Mouse (Mus musculus) cerebellum, adult 9-10 months (tissue): ENCODE results near the gene Bicd2.

Source experiments
- DNase-seq: peaks from one replicate; pipeline ENCODE4 v3.0.0; 2022

The Bicd2 gene

GRCm38 (mm10) chr13:49326246-49327206 lies 14.9 kb upstream of the Bicd2 start:
- DNase-seq, result peak; percentile 74

DNA sequence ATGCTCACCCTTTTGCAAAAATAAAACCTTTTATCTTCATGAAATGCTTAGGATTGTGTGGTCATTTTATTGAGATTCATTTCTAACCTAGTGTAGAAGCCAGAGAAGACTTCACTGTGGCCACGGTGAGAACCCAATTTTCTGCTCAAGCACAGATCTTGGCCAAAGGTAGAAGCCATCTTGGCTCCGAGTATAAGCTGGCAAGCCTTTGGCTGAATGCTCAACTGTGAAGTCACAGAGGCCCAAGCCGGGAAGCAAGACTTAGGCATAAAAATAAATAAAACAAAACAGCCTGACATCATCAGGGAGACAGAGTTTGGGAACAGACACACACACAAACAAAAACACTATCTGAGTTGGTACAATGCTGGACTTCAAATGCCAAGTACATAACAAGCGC lies 13.3 kb upstream of the Bicd2 start:
- no peak for DNase-seq

DNA sequence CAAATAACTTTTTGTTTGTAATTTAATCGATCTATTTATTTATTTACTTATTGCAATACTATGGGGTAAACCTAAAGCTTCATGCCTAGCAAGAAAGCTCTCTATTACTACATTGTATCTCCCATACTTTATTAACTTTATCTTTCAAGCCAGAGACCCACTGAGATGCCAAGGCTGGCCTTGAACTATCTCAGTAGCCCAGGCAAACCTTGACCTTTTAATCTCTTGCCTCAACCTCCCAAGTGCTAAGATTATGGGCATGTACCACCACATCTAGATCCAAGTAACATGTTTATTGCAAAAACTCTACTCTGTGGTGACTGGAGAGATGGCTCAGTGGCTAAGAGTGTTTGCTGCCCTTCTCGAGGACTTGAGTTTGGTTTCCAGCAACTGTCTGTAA lies 8.1 kb upstream of the Bicd2 start:
- no peak for DNase-seq

- no peak for DNase-seq
Measured at GRCm38 (mm10) chr13:49335077-49335982, 6.1 kb upstream of the Bicd2 start.

- DNase-seq, result peak; percentile 44
Measured at GRCm38 (mm10) chr13:49338893-49339546, 2.4 kb upstream of the Bicd2 start.

DNA sequence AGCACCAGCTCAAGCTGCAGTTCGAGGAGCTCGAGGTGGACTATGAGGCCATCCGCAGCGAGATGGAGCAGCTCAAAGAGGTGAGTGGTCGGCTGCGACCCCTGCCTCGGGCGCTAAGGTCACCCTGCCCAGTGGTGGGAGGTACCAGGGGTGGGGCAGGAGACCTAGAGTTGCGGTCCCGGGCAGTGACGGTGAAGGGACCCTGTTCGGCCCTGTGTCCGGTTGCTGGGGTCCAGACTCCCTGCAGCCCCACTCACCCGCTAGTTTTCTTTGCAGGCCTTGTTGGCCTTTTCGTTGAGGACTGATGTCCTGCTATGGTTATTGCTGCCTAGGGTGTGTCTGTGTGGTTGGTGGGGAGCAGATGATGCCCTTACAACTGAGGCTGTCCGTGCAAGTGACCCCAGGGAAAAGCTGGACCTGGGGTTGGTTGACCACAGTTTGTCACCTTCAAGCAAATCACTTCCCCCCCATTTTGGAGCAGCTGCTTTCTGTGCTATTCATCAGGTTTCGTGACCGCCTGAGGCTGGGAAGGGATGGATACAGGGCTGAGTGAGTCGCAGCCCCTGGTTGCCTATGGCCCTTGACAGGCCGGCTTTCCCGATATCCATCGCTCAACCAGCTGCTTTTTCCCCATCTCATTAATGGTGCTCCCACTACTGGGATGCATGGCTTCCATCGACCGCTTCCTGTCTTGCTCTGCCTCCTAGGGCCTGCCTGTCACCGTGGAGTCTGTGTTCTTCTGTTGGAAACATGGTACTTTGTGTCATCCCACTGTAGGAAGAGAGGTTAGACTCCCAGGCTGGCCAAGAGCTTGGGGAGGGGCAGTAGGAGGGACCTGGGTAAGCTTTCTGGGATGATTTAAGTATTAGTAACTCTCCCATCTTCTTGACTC lies 692 bp downstream of the Bicd2 start:
- DNase-seq, result peak; percentile 48

DNA sequence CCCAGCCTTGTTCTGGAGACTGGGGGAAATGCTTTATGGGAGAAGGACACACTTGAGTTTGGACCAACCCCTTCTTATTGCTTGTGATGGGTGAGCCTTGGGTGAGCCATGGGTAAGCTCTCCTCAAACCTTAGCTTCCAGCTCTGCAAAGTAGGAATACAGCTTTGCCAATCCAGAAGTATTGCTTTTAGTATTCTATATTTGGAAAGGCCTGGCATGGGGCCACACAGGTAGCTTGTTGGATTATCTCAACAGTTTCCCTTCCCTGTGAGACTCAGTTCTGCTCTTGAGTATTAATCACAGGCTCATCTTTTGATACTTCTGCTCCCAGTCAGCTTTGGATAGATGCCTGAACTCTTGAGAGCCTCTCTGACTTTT lies 1.3 kb downstream of the Bicd2 start:
- peak; percentile 63 for DNase-seq

- DNase-seq, result no peak
Measured at GRCm38 (mm10) chr13:49344567-49344966, 3.2 kb downstream of the Bicd2 start.

DNA sequence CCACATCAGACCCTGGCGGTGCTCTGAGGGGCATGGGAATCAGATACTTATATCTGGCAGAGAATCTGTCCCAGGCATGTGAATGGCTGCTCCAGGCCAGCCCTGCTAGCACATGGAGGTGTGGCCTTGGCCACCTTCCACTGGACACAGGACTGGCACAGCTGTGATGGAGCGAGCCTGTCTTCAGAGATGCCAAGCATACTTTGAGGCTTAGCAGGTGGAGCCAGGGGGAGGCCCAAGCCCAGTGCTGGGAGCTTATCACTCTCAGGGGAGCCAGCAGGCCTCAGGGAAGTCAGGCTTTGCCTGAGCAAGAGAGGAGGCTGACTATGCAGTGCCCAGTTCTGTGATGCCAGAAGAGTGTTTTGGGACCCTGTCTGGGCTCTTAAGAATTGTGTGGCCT lies 4.1 kb downstream of the Bicd2 start:
- DNase-seq, result peak; percentile 51

GRCm38 (mm10) chr13:49348522-49348921 lies 7.1 kb downstream of the Bicd2 start:
- no peak for DNase-seq

DNA sequence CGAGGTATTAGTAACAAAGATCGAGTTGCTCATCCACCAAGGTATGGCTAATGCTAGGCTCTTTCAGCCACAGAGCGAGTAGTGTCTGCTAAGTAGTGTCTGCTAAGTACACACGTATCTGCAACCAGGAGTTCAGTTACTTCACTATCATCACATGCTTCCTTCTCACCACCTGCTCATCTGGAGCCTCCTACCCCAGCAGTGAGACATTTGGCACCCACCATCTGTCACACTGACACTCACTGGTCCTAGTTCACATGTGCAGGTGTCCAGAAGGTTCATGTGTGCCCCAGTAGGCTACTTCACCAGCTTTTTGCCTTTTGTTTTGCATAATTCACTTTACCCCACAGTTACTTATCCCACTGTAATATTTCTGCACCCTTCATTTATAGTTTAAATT lies 8.0 kb downstream of the Bicd2 start:
- DNase-seq, result no peak

DNA sequence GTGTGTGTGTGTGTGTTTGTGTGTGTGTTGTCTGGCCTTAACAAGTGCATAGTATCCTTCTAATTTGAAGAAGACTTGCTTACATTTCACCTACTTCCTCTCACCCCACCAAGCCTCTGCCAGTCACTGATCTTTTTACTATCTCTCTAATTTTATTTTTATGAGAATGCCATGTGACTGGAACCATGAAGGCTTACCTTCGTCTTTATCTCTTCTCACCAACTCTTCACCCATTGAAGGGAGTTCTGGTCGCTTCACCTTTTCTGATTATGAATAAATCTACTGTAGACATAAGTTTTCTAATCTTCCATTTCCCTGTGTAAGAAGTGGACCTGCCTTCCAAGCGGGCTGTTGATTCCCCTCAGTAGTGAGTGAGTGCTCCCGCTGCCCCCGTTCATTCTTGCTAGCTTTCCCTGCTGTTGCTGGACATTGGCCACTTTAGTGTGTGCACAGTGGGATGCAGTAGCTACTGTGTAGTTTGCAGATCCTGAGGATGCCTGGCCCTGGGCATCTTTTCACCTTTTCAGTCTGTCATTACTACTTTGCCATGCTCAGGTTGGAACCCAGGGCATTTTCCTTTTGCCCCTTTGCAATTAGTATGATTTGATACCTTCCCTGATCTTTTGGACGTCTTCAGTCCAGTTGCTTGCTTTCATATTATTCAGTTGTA lies 8.6 kb downstream of the Bicd2 start:
- DNase-seq, result no peak

DNA sequence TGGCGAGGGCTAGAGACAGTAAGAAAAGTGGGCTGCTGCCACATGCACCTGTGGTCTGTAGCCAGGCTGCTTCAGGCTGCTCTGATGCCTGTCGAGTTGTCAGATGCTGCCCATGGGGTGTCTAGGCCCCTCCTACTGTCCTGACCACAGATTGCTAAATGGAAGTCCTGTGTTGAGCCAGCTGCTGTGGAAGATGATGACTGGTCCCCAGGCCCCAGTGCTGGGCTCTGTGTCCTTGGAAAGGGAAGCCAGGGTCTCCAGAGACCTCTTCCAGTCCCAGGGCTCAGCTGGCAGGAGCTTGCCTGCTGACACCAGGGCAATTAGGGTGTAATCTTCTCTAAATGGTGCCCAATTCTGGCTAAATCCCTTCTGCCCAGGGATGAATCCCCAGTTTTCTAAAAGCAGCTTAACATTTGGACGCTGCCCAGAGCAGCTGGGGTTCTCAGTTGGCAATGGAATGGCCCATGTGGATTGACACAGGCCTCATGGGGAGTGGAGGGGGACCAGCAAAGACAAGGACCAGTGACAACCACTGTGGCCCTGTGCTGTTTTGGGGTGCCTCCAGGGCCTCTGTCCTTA lies 11.3 kb downstream of the Bicd2 start:
- DNase-seq, result no peak

- no peak for DNase-seq
Measured at GRCm38 (mm10) chr13:49353422-49353821, 12.0 kb downstream of the Bicd2 start.

GRCm38 (mm10) chr13:49353991-49354507 lies 12.7 kb downstream of the Bicd2 start:
- DNase-seq, result no peak

DNA sequence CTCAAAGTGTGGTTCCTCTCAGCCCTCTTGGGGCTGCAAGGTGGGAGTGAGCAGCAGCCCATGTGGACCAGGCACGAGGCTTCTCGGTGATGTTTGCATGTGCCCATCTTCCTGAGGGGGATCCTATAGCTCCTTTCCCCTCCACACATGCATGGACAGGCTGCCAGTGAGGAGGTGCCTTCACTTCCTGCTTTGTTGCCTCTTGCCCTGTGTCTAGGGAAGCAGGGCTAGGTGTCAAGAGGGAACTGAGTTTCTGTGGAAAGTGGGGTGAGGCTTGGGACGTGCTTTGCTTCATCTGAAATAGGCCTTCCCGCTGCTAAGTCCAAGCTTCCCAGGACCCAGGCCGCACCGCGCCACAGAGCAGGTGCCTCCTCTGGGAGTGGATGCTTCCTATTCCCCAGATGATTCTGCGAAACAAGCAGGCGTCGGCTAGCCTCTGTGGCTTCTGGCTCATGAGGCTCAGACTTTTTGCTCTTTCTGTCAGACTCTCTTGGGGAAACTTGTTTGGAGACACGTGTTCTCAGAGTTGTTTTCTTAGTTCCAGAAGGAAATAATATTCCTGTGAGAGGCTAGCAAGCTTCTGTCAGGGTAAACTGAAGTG lies 14.2 kb downstream of the Bicd2 start:
- DNase-seq, result no peak

DNA sequence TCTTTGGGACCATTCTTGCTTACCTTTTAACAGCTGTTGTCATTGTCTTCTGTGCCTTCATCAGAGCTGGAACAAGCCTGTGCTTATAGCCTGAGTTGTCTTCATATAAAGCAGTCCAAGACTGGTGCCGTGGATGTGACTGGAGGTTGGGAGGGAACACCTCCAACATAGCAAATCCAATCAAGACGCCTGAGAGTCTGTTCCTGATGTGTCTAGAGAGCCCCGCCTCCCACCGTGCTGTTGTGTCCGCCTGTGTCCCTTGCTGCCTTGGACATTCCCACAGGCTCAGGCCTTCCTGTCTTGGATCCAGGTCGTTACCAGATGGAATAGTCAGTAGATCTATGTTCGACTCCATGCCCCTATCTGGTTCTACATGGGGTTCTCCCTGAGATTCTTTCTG lies 14.7 kb downstream of the Bicd2 start:
- no peak for DNase-seq

DNA sequence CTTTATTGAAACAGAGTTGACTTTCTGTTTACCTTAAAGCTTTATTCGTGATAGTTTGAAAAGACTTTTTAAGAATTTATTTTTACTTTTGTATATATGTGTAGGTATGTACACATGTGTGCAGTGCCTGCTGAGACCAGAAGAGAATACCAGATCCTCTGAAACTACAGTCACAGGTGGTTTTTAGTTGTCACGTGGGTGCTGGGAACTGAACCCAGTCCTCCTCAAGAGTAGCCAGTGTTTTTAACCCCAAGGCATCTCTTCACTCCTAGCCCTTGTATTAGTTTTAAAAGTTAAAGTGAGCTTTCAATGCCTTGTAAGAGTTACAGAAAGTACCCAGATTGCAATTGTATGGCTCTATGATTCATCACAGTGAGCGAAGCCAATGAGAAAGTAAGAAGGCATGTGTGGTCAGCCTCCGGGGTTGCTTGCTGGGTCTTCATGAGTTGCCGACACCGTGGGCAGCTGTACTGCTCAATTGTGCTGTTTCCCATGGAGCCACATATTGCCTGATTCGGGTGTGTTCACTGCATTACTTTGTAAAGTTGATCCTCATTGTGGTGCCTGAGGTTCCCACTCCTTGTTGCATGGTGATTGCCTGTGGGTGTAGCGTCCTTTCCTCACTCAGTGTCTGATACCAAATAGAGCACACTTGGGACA lies 16.1 kb downstream of the Bicd2 start:
- DNase-seq, result no peak

DNA sequence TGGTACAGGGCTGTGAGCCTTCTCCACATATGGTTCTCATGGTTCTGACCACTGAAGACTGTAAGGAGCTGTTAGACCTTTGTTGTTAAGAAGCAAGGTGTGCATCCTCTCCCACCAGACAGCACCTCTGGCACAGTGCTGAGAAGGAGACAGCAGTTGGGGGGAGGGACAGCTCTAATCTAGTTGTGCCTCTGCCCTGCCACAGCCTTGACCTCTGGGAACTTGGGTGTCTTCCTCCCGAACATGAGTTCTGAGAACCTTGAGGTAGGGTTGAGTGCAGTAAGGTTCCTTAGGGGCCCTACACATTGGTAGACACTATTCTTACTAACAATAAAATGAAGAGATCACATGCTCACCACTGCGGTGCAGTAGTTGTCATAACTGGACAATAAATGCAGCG lies 16.8 kb downstream of the Bicd2 start:
- no peak for DNase-seq

GRCm38 (mm10) chr13:49360906-49361406 lies 19.6 kb downstream of the Bicd2 start:
- DNase-seq, result no peak
